Mouse (Mus musculus) naive thymus-derived CD4-positive, alpha-beta T cell, adult 2 months (primary cell): ENCODE results near the gene Mxd4.

Source experiments
- DNase-seq: peaks from one replicate; pipeline ENCODE4 v3.0.0-alpha.2; 2011; ENCODE audit warnings: low read depth

Mxd4 gene

DNA sequence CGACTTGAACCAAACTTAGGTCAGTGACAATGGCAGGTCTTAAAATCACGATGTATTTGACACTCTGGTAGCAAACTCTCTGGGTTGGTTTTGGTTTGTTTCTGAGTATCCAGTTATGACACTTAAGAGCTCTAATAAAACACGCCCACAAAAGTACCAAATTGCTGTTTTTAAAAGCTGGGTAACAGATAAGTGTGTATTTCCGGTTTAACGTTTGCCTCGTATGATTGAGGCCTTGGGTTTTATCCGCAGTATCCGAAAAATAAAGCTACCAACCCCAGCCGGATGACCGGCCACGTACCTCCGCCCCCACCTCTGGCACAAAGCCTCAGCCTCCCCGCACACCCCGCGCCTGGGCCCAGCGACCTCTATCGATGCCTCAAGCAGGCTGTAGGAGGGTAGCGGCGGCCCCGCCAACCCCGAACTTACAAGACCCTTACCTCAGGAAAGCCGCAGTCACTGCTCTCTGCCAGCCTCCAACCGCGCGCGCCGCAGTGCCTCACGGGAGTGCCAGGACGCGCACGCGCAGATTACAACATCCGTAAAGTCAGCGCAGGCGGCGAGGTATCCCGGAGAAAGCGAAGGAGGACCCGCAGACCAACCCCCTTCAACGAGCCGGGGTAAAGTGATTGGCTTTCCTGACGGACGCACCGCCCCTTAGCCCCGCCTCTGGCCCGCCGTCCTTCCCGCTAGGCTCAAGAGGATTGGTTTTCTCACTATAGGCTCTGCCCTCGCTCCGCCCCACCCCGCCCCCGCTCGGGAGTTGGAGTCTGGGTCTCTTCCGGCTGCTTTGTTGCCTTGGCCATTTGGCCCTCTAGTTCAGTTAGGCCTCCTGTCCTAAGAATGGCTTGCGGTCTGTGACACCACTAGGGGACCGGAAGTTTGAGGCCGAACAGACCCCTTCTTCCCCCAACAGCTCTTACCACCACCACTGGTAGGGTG is 18.3 kb downstream of the Mxd4 start, which contains the start of the genes Poln and Haus3:
TSS of gene Poln (minus strand) at position 499 of the 942 bp plus-strand sequence.
TSS of gene Haus3 (minus strand) at position 578 of the 942 bp plus-strand sequence.
- DNase-seq, result peak; percentile 98

DNA sequence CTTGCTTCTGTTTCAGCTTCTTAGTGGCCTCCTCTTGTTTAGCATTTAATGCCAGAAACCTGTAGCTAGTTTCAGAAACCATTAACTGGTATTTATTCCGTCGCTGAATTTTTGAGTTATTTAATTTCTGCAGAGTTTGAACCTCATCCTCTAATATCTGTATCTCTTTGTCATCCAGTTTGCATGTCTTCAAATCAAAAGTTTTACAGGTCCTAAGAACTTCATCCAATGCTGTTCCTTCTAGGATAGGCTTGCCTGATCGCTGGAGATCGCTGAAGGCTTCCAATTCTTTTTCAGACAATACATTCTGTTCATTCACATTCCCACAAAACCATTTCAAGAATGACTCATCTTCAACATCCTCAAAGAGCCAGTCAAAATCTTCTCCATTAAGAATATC is 19.7 kb downstream of the Mxd4 start:
- DNase-seq, result no peak

DNA sequence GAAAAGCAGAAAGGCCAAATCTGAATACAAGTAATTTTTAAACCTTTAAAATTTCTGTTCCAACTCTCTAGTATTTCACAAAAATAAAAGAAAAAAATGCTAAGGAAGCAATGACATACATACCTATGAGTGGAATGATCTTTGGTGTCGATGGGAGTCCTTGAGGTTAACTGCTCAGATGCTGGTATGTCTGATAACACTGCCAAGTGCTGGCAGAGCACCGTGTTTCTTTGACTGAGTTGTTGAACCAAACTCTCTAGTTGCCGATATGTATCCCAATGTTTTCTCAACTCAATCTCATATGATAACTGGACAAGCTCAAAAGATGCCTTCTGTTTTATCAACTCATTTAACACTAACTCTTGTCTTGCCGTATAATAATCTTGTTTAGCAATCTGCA is 21.7 kb downstream of the Mxd4 start:
- DNase-seq, result no peak

DNA sequence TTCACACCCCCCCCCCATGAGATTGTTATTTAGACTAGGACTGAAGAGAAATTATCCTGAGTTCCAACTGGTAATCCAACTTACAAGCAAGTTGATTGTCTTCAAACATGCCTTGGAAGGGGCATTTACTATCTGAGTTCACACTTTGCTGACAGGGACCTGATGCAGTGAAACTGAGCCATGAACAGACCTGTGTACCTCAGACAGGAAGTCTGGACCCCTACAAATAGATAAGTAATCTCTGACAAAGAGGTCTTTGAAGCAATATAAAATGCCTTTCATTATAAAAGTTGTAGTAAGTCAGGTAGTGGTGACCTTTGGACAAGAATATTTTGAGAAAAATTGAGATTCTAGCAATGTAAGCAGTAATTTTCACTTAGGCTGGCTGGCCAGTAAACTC is 39.0 kb downstream of the Mxd4 start:
- no peak for DNase-seq

DNA sequence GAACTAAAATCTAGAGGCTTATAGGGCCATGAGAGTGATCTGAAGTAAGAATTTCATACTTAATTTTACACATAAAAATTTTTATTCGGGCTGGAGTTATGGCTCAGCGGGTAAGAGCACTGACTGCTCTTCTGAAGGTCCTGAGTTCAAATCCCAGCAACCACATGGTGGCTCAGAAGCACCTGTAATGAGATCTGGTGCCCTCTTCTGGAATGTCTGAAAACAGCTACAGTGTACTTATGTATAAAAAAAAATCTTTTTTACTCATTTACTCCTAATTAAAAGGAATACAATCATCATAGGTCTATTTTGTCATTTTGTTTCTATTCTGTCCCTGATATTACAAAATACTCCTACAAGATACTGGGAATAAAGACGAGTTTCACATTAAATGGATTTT is 40.0 kb downstream of the Mxd4 start:
- no peak for DNase-seq

DNA sequence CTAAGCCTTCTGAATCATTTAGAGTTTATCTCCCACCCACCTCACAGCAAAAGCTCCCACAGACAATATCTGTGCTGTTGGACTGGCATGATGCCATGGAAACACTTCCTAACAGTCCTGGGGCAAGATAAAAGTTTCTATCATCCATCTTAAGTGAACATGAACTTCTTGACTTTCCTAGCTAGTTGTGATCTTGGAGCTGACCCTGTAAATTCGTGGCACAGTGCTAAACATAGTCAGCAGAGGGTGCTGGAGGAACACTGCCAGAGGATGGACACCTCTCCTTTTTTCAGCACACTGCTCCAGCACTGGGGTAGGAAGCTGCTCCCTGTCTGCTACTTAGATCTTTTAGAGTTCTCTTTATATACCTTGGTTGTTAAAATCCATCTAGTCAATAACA is 47.8 kb downstream of the Mxd4 start:
- peak; percentile 65 for DNase-seq

DNA sequence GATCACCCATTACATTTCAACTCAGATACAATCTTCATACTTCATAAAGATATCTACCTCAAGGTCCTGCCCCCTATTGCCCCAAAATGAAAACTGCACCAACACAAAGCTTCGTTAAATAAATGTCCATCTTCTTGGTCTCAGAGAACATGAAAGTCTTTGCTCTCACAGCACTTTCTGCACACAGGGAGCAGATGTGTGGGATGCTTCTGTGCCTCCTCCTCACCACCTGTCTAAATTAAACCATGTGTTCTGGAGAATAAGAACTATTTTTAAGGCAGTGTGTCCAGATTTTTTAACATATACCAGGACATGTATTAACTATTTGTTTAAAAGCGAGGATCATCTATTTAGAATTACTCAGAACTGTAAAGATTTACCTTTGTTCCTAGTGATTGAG is 54.8 kb downstream of the Mxd4 start:
- no peak for DNase-seq

DNA sequence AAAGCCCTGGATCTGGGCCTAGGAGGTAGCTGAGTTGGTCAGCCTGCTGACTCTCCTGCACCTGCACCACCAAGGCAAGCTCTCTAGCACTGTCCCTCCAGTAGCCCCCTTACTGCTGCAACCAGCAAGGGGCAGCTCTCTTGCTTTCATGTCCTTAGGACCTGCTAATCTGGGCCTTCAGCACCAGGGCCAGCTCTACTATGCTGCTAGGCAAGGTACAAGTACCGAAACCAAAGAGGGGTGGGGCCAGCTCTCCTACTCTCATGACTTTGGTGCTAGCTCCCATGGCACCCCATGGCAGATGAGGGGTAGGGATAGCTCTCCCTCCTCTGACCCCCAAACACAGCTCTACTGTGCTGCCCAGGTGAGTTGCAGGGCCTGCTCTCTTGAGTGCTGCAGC is 63.4 kb downstream of the Mxd4 start:
- no peak for DNase-seq
